In genomic region chr2:155627030-155627738, GRCm38 (mm10) we compare ENCODE assay signal across 8 mouse cellular contexts. TPM values are rescaled to one million over a fixed set of nuclear protein-coding genes. Genes with fewer than 3 reads are reported as not detected.
A peak's percentile ranks its signal among the peaks of the same experiment; 100 is the strongest.
DNase-seq lines count a peak whose midpoint lies in the region; ATAC-seq lines count a peak whose summit lies in the region.

No protein-coding gene starts in this region.

- no peaks in the 10 kb centered on the region for H3K36me3 ChIP-seq in midbrain, embryonic 11.5 days (ENCODE audit: control insufficient read depth, insufficient read depth, low read length)
- peaks cover 4% of the 10 kb centered on the region; the same call in 1 of the 2 replicates for H3K36me3 ChIP-seq in midbrain, embryonic 15.5 days (replicated peaks)
- H3K36me3 ChIP-seq in liver, embryonic 11.5 days (ENCODE audit: control insufficient read depth, insufficient read depth, low read length): peaks cover 2% of the 10 kb centered on the region; the same call in 1 of the 2 replicates

- peak; percentile 99 for DNase-seq in midbrain, embryonic 11.5 days (ENCODE audit: low spot score, missing footprints)
- peak; percentile 74 for DNase-seq in adrenal gland, adult 2 months
- DNase-seq in embryo, embryonic 9.5 days (ENCODE audit: extremely low spot score): peak; percentile 81
- peak; percentile 80 for DNase-seq in liver, embryonic 11.5 days (ENCODE audit: low spot score)
- peak; percentile 50 for DNase-seq in retina, adult 2 months (ENCODE audit: low read depth, low spot score)
- DNase-seq in thymus, postnatal 4 days: peak; percentile 87

- no peak overlapping the region for H3K4me2 ChIP-seq in midbrain, embryonic 11.5 days
- no peak overlapping the region for H3K4me2 ChIP-seq in midbrain, embryonic 15.5 days
- no peak overlapping the region for H3K4me2 ChIP-seq in liver, embryonic 11.5 days

- WGBS in midbrain, embryonic 11.5 days: 44% methylated on average over 21 of the region's 21 CpGs
- 48% methylated on average over 21 of the region's 21 CpGs for WGBS in midbrain, embryonic 15.5 days
- WGBS in liver, embryonic 11.5 days: 43% methylated on average over 21 of the region's 21 CpGs

- H3K9ac ChIP-seq in midbrain, embryonic 11.5 days (ENCODE audit: low read length): no peak overlapping the region
- H3K9ac ChIP-seq in midbrain, embryonic 15.5 days: no peak overlapping the region
- H3K9ac ChIP-seq in liver, embryonic 11.5 days (ENCODE audit: low read depth, low read length): no peak overlapping the region

- no peak overlapping the region for H3K27ac ChIP-seq in midbrain, embryonic 11.5 days (ENCODE audit: low read depth, low read length)
- H3K27ac ChIP-seq in midbrain, embryonic 15.5 days: no peak overlapping the region
- no peak overlapping the region for H3K27ac ChIP-seq in liver, embryonic 11.5 days (ENCODE audit: low read depth, low read length)

- peaks cover 49% of the 10 kb centered on the region for H3K27me3 ChIP-seq in midbrain, embryonic 11.5 days (ENCODE audit: control insufficient read depth, insufficient read depth, low read length)
- peaks cover 44% of the 10 kb centered on the region for H3K27me3 ChIP-seq in midbrain, embryonic 15.5 days (replicated peaks)
- H3K27me3 ChIP-seq in liver, embryonic 11.5 days (replicated peaks; ENCODE audit: control insufficient read depth, insufficient read depth, low read length): peaks cover 63% of the 10 kb centered on the region

- ATAC-seq in midbrain, embryonic 11.5 days (ENCODE audit: low FRiP score): no peak; the same call in 1 of the 2 replicates
- no peak for ATAC-seq in midbrain, embryonic 15.5 days (replicated peaks)
- ATAC-seq in inflammation-experienced regulatory T-cells, adult 6 months: peak; percentile 55
- no peak for ATAC-seq in liver, embryonic 11.5 days (replicated peaks; ENCODE audit: low FRiP score)

- H3K4me3 ChIP-seq in midbrain, embryonic 11.5 days (ENCODE audit: low read depth, low read length): no peak overlapping the region
- H3K4me3 ChIP-seq in midbrain, embryonic 15.5 days: no peak overlapping the region
- H3K4me3 ChIP-seq in liver, embryonic 11.5 days (ENCODE audit: low read depth, low read length): no peak overlapping the region

- no peaks in the 10 kb centered on the region for H3K9me3 ChIP-seq in midbrain, embryonic 11.5 days (ENCODE audit: control insufficient read depth, low read length)
- no peaks in the 10 kb centered on the region for H3K9me3 ChIP-seq in midbrain, embryonic 15.5 days
- H3K9me3 ChIP-seq in liver, embryonic 11.5 days (ENCODE audit: control insufficient read depth, low read length): no peaks in the 10 kb centered on the region

- peaks cover 11% of the 10 kb centered on the region for H3K4me1 ChIP-seq in midbrain, embryonic 11.5 days (ENCODE audit: control insufficient read depth, insufficient read depth, low read length)
- H3K4me1 ChIP-seq in midbrain, embryonic 15.5 days: peaks cover 17% of the 10 kb centered on the region
- peaks cover 10% of the 10 kb centered on the region for H3K4me1 ChIP-seq in liver, embryonic 11.5 days (replicated peaks; ENCODE audit: control insufficient read depth, insufficient read depth, low read length)

RNA-seq across cellular contexts. Expression of gene Myh7b, which starts 16.2 kb away (rescaled TPM):
- 0.59 and 0.63 TPM in 2 replicates for polyA plus RNA-seq in midbrain, embryonic 11.5 days (2014; fragmentation: Nextera tagmentation; extraction: Ambion mirVana)
- polyA plus RNA-seq in midbrain, embryonic 15.5 days (2015; fragmentation: Nextera tagmentation; extraction: Ambion mirVana): 0.64 and 1.2 TPM in 2 replicates
- under 1 TPM; 0.10 to 0.20 TPM for total RNA-seq in adrenal gland, adult 2 months (2021)
- 0.40 TPM in 1 of 2 replicates, not detected in the other for polyA plus RNA-seq in adrenal gland, adult 2 months (2012; rRNA removed)
- under 1 TPM in 1 of 3 experiments, not detected in 2; 0.12 TPM for polyA plus RNA-seq in inflammation-experienced regulatory T-cells, adult 6 months (2017; shearing (Covaris generic))
- 4.3 and 5.3 TPM in 2 replicates for polyA plus RNA-seq in liver, embryonic 11.5 days (2014; fragmentation: Nextera tagmentation; extraction: Ambion mirVana)

RNA-seq across cellular contexts. Expression of gene Gss, which starts 34.6 kb away (rescaled TPM):
- polyA plus RNA-seq in midbrain, embryonic 11.5 days (2014; fragmentation: Nextera tagmentation; extraction: Ambion mirVana): 14.7 and 17.5 TPM in 2 replicates
- 15.3 and 16.3 TPM in 2 replicates for polyA plus RNA-seq in midbrain, embryonic 15.5 days (2015; fragmentation: Nextera tagmentation; extraction: Ambion mirVana)
- total RNA-seq in adrenal gland, adult 2 months (2021): 10 to 100 TPM; 53.7 to 98.5 TPM
- polyA plus RNA-seq in adrenal gland, adult 2 months (2012; rRNA removed): 67.6 and 101 TPM in 2 replicates
- 10 to 100 TPM; 13.4 to 17.2 (median 15.1) TPM for polyA plus RNA-seq in inflammation-experienced regulatory T-cells, adult 6 months (2017; shearing (Covaris generic))
- polyA plus RNA-seq in liver, embryonic 11.5 days (2014; fragmentation: Nextera tagmentation; extraction: Ambion mirVana): 59.7 and 60.5 TPM in 2 replicates
